Comparison of ENCODE assay signal across 16 mouse cellular contexts in genomic region chr13:64319782-64320181, GRCm38 (mm10).
"Had no signal": no experiment of that assay in that cellular context is flagged by ENCODE, and none has a peak within 500 bp of the region (broad histone marks: within the 10 kb centered on the region; RNA-seq: fewer than 3 reads in every experiment).

No protein-coding gene starts in this region.

- H3K9me3 ChIP-seq: limb, embryonic 13.5 days; liver, embryonic 15.5 days; midbrain, embryonic 10.5 days; neural tube, embryonic 12.5 days had no signal

- H3K4me1 ChIP-seq: limb, embryonic 13.5 days; midbrain, embryonic 10.5 days; neural tube, embryonic 12.5 days had no signal

- DNase-seq: kidney, adult 8-10 months; kidney, postnatal 14 days; layer of hippocampus, postnatal 36 days; left cerebral cortex, postnatal 4 days; lung, embryonic 14.5 days; lung, postnatal 10 days; lung, postnatal 4 days; midbrain, embryonic 14.5 days; spleen, adult 18-20 months; thymus, adult 18-20 months; thymus, postnatal 14 days had no signal

- H3K4me3 ChIP-seq: limb, embryonic 13.5 days; liver, embryonic 15.5 days; midbrain, embryonic 10.5 days; myocyte; neural tube, embryonic 12.5 days had no signal

- H3K27ac ChIP-seq: limb, embryonic 13.5 days; liver, embryonic 15.5 days; midbrain, embryonic 10.5 days; neural tube, embryonic 12.5 days had no signal

- H3K36me3 ChIP-seq: limb, embryonic 13.5 days; liver, embryonic 15.5 days; midbrain, embryonic 10.5 days; neural tube, embryonic 12.5 days had no signal

- H3K4me2 ChIP-seq: limb, embryonic 13.5 days; liver, embryonic 15.5 days; lung, embryonic 14.5 days; neural tube, embryonic 12.5 days had no signal

- H3K27me3 ChIP-seq: limb, embryonic 13.5 days; liver, embryonic 15.5 days; neural tube, embryonic 12.5 days had no signal

- H3K9ac ChIP-seq: limb, embryonic 13.5 days; liver, embryonic 15.5 days; lung, embryonic 14.5 days; neural tube, embryonic 12.5 days had no signal
